Mouse (Mus musculus): ENCODE measurements at regions not wholly inside any gene's neighbourhood (a gene's known extent, or its start where the extent isn't known, plus 50 kb on each side); places are given as distances from the start of the nearest gene placed in this dataset.
"Not testable (repeated sequence)": the region's sequence is repeated elsewhere in the genome, so short reads cannot be mapped to it uniquely, and the experiment has no call there.

DNA sequence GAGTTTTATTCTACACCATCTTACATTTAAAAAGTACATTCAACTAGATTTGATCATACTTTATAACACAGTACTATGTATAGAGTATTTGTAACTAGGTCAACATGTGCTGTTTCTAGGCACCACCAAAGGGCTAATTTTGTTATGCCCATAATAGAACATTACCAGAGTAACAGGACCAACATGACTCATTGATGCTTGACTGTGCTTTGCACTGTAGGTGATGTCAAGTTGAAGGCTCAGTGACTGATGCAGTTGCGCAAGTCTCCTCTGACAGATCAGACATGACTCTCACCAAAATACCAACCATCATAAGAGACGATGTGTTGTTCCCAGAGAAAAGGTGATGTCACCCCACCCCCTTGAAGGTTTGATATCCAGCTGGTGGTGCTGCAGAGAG is 108.5 kb downstream of the Mrpl39 start:
- peak; percentile 8 for DNase-seq (ENCODE audit: low spot score)

DNA sequence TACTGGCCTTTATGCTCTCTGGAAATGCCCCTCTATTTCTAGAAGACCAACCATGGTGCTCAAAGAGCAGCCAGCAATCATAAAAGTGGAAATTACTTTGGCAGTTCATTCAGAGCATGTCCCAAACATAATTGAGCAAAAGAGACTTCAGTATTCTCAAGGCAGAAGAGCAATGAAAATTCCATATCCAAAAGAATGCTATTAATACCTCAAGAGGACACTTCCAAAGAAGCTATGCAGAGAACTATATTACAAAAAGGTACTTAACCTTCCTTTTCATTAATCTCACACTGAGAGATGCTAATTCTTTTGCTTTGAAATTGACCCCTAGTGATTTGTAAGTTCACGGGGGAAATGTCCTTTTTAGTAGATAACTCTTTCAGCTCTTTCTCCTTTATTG is 105.7 kb downstream of the Mrpl39 start:
- DNase-seq (ENCODE audit: low spot score) = no peak

GRCm38 (mm10) chr16:84644446-84644845 is 91.1 kb downstream of the Mrpl39 start:
- DNase-seq (ENCODE audit: low spot score) = not testable (repeated sequence)

DNA sequence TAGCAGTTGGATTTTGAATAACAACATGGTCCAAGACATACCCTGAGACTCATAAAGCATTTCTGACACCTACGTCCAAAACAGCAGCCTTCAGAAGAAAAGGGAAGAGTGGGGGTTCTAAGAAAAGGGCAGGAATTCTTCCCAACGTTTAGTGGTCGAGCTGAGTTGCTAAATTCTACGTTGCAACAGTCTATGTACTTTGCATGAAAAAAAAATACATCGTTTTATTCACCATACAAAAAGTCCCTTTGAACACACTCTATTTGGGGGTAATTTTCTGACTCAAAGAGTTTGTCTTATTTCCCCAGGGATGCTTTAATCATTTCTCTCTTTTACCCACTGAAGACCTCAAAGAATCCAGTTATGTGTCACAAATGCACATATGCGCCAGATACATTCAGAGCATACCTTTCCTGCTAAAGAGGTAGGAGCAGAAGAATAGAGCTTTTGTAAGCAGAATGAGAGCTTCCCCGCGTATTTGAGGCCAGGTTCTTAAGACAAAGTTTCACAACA is 89.3 kb downstream of the Mrpl39 start:
- no peak for DNase-seq (ENCODE audit: low spot score)

DNA sequence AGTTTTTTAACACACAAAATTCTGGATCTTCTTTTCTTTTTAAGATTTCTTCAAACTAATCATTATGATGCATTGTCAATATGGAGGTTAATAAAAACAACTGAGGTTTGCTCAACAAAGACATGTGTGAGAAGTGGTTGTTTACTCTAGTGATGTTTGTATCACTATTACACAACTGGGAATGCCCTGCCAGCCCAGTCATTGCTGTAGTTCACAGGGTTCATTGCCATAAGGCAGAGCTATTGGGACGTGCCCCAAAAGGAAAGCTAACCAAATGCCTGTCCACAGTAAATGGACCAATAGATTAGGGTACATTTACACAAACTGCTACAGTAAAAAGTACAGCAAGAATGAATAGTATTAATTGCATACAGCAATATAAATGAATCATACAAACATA is 84.9 kb downstream of the Mrpl39 start:
- peak; percentile 64 for DNase-seq (ENCODE audit: low spot score)

DNA sequence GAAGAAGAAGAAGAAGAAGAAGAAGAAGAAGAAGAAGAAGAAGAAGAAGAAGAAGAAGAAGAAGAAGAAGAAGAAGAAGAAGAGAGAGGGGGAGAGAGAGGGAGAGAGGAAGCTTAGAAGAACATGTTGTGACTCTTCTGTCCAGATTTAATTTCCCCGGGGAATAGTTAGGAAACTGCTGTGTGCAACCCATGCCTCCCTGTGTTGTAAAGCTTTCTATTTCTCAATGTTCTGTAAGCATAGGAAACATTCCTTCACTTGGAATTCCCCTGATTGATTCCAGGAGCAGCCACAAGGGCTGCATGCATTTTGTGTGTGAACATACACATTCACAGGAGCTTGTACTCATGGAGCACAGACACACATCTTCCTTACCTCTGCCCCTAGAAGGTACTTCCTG is 81.7 kb downstream of the Mrpl39 start:
- peak; percentile 74 for DNase-seq (ENCODE audit: low spot score)

DNA sequence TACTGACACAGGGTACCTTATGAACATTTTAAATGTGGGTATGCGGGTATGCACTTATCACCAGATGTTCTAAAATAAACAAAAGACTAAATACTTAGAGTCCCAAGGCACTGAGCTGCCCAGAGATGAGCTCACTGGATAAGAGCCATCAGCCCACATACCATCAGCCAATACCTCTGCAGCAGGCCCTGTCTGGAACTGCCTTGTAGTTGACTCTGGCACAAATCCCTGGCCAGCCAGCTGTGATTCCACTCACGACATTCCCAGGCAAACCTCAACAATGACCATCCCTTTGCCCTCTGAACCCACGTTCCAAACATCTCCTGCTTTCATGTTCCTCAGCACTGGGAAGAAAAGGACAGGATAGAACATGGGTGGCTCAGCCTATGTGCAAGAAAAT is 73.7 kb downstream of the Mrpl39 start:
- DNase-seq (ENCODE audit: low spot score) = peak; percentile 47

DNA sequence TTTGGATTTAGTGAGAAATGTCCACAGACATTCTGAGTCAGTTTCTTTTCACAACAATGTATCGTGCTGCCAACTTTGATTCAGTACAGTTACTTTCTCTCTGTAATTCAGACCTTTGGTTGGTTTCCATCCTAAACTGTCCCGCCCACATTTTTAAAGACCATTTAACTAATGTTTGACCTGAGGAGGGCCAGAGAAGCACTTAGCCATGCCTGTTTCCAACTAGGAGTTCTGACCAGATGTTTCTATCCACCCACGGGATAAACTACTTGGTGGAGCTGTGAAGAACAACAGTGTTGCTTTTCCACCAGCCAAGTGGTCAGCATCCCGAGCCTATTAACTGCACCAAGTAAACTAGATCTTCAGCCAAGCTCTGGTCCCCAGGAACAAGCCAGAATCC is 72.0 kb downstream of the Mrpl39 start:
- DNase-seq (ENCODE audit: low spot score) = peak; percentile 33
